Mouse (Mus musculus) ES-E14 (cell line): Measurements from ENCODE around the gene Siglec1.

Experiments
- HCFC1 ChIP-seq: IDR thresholded peaks from 2 replicates; pipeline ENCODE4 v1.6.1; 2012; ENCODE audit warnings: low read length, inconsistent platforms, borderline replicate concordance; ENCODE audit not compliant: insufficient read depth
- MAFK ChIP-seq: IDR thresholded peaks from 2 replicates; pipeline ENCODE4 v1.6.1; 2014; ENCODE audit warnings: mild to moderate bottlenecking, low read depth, low read length, inconsistent platforms; ENCODE audit not compliant: insufficient read depth
- ZC3H11A ChIP-seq: IDR thresholded peaks from 2 replicates; pipeline ENCODE4 v1.6.1; 2012; ENCODE audit warnings: low read depth, mild to moderate bottlenecking, inconsistent platforms, low read length, borderline replicate concordance

- TF ChIP-seq MAFK (no peak), ZC3H11A (no peak), HCFC1 (no peak)
Measured at GRCm38 (mm10) chr2:131059377-131059776, 27.2 kb downstream of the Siglec1 start.
